In genomic region chr16:11603667-11604422, GRCm38 (mm10) we compare ENCODE assay signal across 9 mouse cellular contexts.
A peak's percentile ranks its signal among the peaks of the same experiment; 100 is the strongest.
DNase-seq lines count a peak whose midpoint lies in the region; ATAC-seq lines count a peak whose summit lies in the region.
"Had no signal": no experiment of that assay in that cellular context is flagged by ENCODE, and none has a peak within 500 bp of the region (broad histone marks: within the 10 kb centered on the region; RNA-seq: fewer than 3 reads in every experiment).

No protein-coding gene starts in this region.

- intact Hi-C loops in left cerebral cortex, postnatal 4 days (cut with DNase I): no loop called here

- no peak overlapping the region for H3K4me2 ChIP-seq in heart, embryonic 12.5 days
- H3K4me2 ChIP-seq: embryonic facial prominence, embryonic 15.5 days had no signal

- H3K27me3 ChIP-seq in heart, embryonic 12.5 days (replicated peaks): no peaks in the 10 kb centered on the region
- no peaks in the 10 kb centered on the region for H3K27me3 ChIP-seq in limb, embryonic 10.5 days (ENCODE audit: low read depth, poor library complexity, severe bottlenecking)
- H3K27me3 ChIP-seq: embryonic facial prominence, embryonic 15.5 days had no signal

- no peak overlapping the region for H3K27ac ChIP-seq in heart, embryonic 12.5 days (ENCODE audit: poor library complexity, severe bottlenecking)
- H3K27ac ChIP-seq in limb, embryonic 10.5 days: no peak overlapping the region
- H3K27ac ChIP-seq: embryonic facial prominence, embryonic 15.5 days had no signal

- WGBS in heart, embryonic 12.5 days: 68% methylated on average over 5 of the region's 5 CpGs
- WGBS in limb, embryonic 10.5 days: 84% methylated on average over 5 of the region's 5 CpGs

- 0 out of 2 replicates have a peak, but pooled peaks have one; percentile 25 for ATAC-seq in heart, embryonic 12.5 days (ENCODE audit: insufficient number of reproducible peaks, low FRiP score)
- no peak for ATAC-seq in activated CD4-positive, CD25-positive, alpha-beta regulatory T cell, adult 4 months

- H3K9ac ChIP-seq in heart, embryonic 12.5 days: no peak overlapping the region
- H3K9ac ChIP-seq: embryonic facial prominence, embryonic 15.5 days had no signal

- H3K4me1 ChIP-seq in heart, embryonic 12.5 days (replicated peaks): no peaks in the 10 kb centered on the region
- no peaks in the 10 kb centered on the region for H3K4me1 ChIP-seq in limb, embryonic 10.5 days

- no peaks in the 10 kb centered on the region for H3K9me3 ChIP-seq in heart, embryonic 12.5 days (replicated peaks)
- no peaks in the 10 kb centered on the region for H3K9me3 ChIP-seq in limb, embryonic 10.5 days (replicated peaks)
- H3K9me3 ChIP-seq: embryonic facial prominence, embryonic 15.5 days had no signal

- H3K36me3 ChIP-seq in heart, embryonic 12.5 days: no peaks in the 10 kb centered on the region
- H3K36me3 ChIP-seq in limb, embryonic 10.5 days: no peaks in the 10 kb centered on the region
- H3K36me3 ChIP-seq: embryonic facial prominence, embryonic 15.5 days had no signal

- DNase-seq in left cerebral cortex, postnatal 4 days: peak; percentile 20
- DNase-seq in left cerebral cortex, adult 9 months (ENCODE audit: low spot score in 2 of 2): no peak
- peak; percentile 18 to 37 for DNase-seq in adrenal gland, postnatal 36 days
- peak; percentile 35 for DNase-seq in limb, embryonic 10.5 days (ENCODE audit: low spot score)
- DNase-seq in retina, embryonic 14.5 days (ENCODE audit: low spot score): peak; percentile 44
- DNase-seq in Muller cell, postnatal 12 days (ENCODE audit: inconsistent ontology term): no peak

- H3K4me3 ChIP-seq in heart, embryonic 12.5 days: no peak overlapping the region
- no peak overlapping the region for H3K4me3 ChIP-seq in limb, embryonic 10.5 days
- H3K4me3 ChIP-seq: embryonic facial prominence, embryonic 15.5 days had no signal

Comparison
In these comparisons a context has a peak if more than half of its experiments do, and no peak if none do; other contexts are left out.
1. DNase-seq: peak in left cerebral cortex, postnatal 4 days (single experiment), adrenal gland, postnatal 36 days (2 of 2), limb, embryonic 10.5 days (single experiment) and retina, embryonic 14.5 days (single experiment); none in left cerebral cortex, adult 9 months (0 of 2) and Muller cell, postnatal 12 days (single experiment).